Mouse (Mus musculus) small intestine, adult 2 months (tissue): Measurements from ENCODE around the gene Reg3d. TPM values are rescaled to one million over a fixed set of nuclear protein-coding genes. Genes with fewer than 3 reads are reported as not detected.

ENCODE experiments used
- H3K27ac ChIP-seq: fragments of 200-500 bp; 2 replicates; pipeline ENCODE4 v1.5.1; 2012; ENCODE audit warnings: low read depth, low read length, control low read depth, inconsistent platforms; ENCODE audit not compliant: insufficient read depth
- H3K27me3 ChIP-seq: fragments of 200-500 bp; 2 replicates; pipeline ENCODE4 v1.6.1; 2012; ENCODE audit warnings: mild to moderate bottlenecking, moderate library complexity, low read length, inconsistent platforms; ENCODE audit not compliant: control insufficient read depth, insufficient read depth
- H3K36me3 ChIP-seq: fragments of 200-500 bp; 2 replicates; pipeline ENCODE4 v1.6.1; 2012; ENCODE audit warnings: mild to moderate bottlenecking, low read length, control low read depth, inconsistent platforms; ENCODE audit not compliant: control insufficient read depth, insufficient read depth
- H3K4me1 ChIP-seq: fragments of 200-500 bp; 2 replicates; pipeline ENCODE4 v1.6.1; 2012; ENCODE audit warnings: low read length, inconsistent platforms, mixed read lengths; ENCODE audit not compliant: control insufficient read depth, insufficient read depth, insufficient read length
- H3K4me3 ChIP-seq: fragments of 200-500 bp; 2 replicates; pipeline ENCODE4 v1.5.1; 2012; ENCODE audit warnings: low read depth, mild to moderate bottlenecking, control low read depth, inconsistent platforms, low read length, moderate library complexity
- CTCF ChIP-seq: fragments of 200-500 bp; IDR thresholded peaks from 2 replicates; pipeline ENCODE4 v1.5.1; 2012; ENCODE audit warnings: low read depth, mild to moderate bottlenecking, control low read depth, inconsistent platforms, low read length, moderate library complexity, mixed read lengths; ENCODE audit not compliant: insufficient replicate concordance, insufficient read length; ENCODE audit errors: extremely low read depth
- POLR2A ChIP-seq: fragments of 200-500 bp; IDR thresholded peaks from 2 replicates; pipeline ENCODE4 v1.6.1; 2012; ENCODE audit warnings: low read depth, mild to moderate bottlenecking, control low read depth, inconsistent platforms, low read length, moderate library complexity
- WGBS: fragments of 180-500 bp; shearing (Covaris S2); methylation state at CpG from one replicate; pipeline ENCODE4 v1.1.7; 2018; 5-methylcytosine and 5-hydroxymethylcytosine counted together
- polyA plus RNA-seq: library from polyadenylated mRNA; depleted of rRNA; stranded (reverse); fragments of >200 nt; gene quantifications from 2 replicates; pipeline ENCODE4 v1.2.3, GENCODE M21; 2012; rRNA removed

The Reg3d gene
- polyA plus RNA-seq, 1 experiment = not detected

DNA sequence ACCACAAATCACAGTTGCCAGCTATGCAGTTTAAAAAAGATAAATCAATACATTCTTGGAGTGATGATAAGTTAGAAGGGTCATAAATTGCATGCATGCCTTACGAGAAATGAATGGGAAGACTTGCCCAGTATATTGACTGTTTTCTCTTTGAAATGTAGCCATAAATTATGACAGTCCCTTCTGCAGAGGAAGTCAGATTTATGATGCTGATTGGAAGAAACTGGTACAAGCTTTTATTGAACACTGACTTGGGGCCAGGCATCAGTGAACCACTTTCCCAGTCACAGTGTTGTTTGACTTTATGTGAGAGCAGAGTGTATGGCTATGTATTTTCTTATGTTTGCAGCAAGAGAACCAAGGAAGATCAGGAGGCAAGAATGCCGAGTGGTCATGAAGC, 37.0 kb downstream of the Reg3d start:
- Histone ChIP-seq H3K4me3 (no peak overlapping the region), H3K4me1 (no peaks in the 10 kb centered on the region), H3K27me3 (no peaks in the 10 kb centered on the region), H3K27ac (no peak overlapping the region), H3K36me3 (no peaks in the 10 kb centered on the region)
- WGBS = 37% methylated on average over 2 of the region's 2 CpGs
- TF ChIP-seq POLR2A = no peak
- no peak for TF ChIP-seq CTCF

DNA sequence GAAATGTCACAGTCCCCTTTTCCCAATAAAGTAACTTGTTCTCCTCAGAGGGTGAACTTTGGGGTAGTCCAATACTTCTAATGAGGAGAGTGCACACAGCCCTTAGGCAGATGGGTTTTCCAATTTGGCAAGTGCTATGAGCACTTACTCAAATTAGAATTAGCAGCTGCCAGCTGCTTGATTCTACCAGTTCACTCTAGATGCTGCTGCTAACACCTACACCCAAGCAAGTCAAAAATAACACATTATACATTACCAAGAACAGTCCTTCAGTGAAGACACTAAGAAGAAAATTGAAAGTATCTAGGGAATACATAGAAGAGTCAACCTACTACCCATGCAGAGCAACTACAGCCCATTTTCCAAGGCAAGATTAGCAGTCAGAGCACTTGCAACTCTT, 38.4 kb downstream of the Reg3d start:
- Histone ChIP-seq H3K27ac (no peak overlapping the region), H3K36me3 (no peaks in the 10 kb centered on the region)

DNA sequence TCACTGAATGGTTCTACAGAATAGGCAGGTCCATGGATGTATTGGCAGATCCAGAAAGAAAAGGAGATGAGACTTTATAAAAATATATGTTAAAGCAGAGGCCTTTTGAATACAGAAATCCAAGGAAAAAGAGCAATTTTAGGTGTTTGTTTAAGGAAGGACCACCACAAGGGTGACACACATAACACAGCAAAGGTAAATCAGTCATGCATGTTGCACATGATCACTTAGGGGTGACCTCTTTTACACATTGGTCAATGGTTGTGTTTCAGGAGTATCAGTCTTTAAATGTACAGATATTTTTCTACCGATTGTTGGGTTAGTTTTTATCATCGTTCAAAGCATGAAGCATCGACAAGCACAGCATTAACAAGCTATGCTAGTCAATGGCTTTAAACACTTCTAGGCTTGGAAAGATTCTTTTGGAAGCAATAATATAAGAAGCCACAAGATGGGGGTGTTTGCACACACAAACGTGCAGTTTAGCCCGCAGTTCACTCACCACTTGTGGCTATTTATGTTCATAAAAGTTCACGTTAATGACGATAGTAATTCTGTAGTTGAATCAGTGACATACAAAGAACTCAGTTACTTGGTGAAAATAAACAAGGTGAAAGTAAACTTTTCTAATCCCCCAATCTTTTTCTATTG, 46.6 kb downstream of the Reg3d start:
- no peaks in the 10 kb centered on the region for H3K36me3 ChIP-seq
- H3K4me1 ChIP-seq = no peaks in the 10 kb centered on the region
- no peaks in the 10 kb centered on the region for H3K27me3 ChIP-seq
- H3K4me3 ChIP-seq = no peak overlapping the region
- 12% methylated on average over 7 of the region's 7 CpGs for WGBS
- H3K27ac ChIP-seq = no peak overlapping the region
- TF ChIP-seq CTCF (no peak), POLR2A (no peak)

More for the DNA sequence above, 38.4 kb downstream of the Reg3d start:
- H3K4me3 ChIP-seq = no peak overlapping the region
- no peaks in the 10 kb centered on the region for H3K27me3 ChIP-seq
- TF ChIP-seq POLR2A (no peak), CTCF (no peak)
- no peaks in the 10 kb centered on the region for H3K4me1 ChIP-seq

DNA sequence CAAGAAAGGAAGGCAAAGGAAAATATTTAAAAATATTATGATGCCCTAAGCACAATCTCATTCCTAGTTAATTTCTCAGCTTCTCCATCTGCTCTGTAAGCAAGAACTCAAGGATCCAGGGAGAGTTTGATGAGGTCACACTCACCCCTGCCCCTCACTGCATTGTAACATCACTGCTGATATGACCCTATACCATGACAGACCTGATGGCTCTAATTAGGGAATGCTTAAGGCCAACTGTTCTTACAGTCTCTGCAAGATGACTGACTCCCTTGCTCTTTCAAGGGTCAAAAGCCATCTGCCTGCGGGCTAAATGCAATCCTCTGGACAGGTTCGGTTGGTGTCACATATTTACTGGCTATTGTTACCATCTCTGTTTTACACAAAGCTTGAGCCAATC, 49.5 kb downstream of the Reg3d start:
- Histone ChIP-seq H3K4me3 (no peak overlapping the region), H3K27me3 (no peaks in the 10 kb centered on the region), H3K27ac (no peak overlapping the region), H3K4me1 (no peaks in the 10 kb centered on the region), H3K36me3 (no peaks in the 10 kb centered on the region)
- WGBS = 72% methylated on average over 2 of the region's 2 CpGs
- TF ChIP-seq POLR2A (no peak), CTCF (no peak)

DNA sequence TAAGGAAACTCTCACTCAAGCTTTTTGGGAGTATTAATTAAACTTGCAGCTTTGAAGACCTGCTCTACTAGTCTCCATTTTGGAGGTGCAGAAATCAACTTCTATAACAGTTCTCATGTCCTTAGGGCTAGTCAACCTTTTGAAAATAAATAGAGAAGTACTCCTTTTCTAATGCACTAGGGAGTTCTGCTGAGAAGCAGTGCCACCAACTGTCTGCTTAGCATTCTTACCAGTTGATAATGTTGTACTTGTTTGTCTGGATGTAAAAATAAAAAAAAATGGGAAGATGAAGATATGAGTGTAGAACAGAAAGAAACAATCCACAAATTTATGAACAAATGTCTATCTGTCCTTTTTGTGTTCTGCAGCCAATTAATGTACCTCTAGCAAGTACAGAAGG, 50.9 kb downstream of the Reg3d start:
- Histone ChIP-seq H3K27me3 (no peaks in the 10 kb centered on the region), H3K4me3 (no peak overlapping the region), H3K27ac (no peak overlapping the region), H3K36me3 (no peaks in the 10 kb centered on the region), H3K4me1 (no peaks in the 10 kb centered on the region)
- no peak for TF ChIP-seq POLR2A
- TF ChIP-seq CTCF = no peak

Other genes starting within 250 kb of the Reg3d start
- 621 and 3,428 TPM in 2 replicates for gene Reg3b, start 8.2 kb downstream of the Reg3d start, polyA plus RNA-seq
- gene Reg3a, start 1.8 kb upstream of the Reg3d start, polyA plus RNA-seq = 41.2 and 67.5 TPM in 2 replicates
- 1.5 and 856 TPM in 2 replicates for gene Reg2, start 16.8 kb upstream of the Reg3d start, polyA plus RNA-seq
- gene Reg1, start 43.8 kb upstream of the Reg3d start, polyA plus RNA-seq = 30.8 and 4,882 TPM in 2 replicates
- gene Reg3g, start 90.0 kb upstream of the Reg3d start, polyA plus RNA-seq = 394 and 1,292 TPM in 2 replicates